Mouse (Mus musculus) lung, adult 2 months (tissue): ENCODE measurements at regions not wholly inside any gene's neighbourhood (a gene's known extent, or its start where the extent isn't known, plus 50 kb on each side); places are given as distances from the start of the nearest gene placed in this dataset.

Experiments
- CTCF ChIP-seq: fragments of 200-500 bp; IDR thresholded peaks from 2 replicates; pipeline ENCODE4 v1.5.1; 2011; ENCODE audit warnings: mild to moderate bottlenecking, low read length, control low read depth; ENCODE audit not compliant: insufficient read depth
- POLR2A ChIP-seq: fragments of 200-500 bp; IDR thresholded peaks from 2 replicates; pipeline ENCODE4 v1.6.1; 2011; ENCODE audit warnings: low read depth, mild to moderate bottlenecking, control low read depth, low read length, borderline replicate concordance; ENCODE audit errors: extremely low read depth

GRCm38 (mm10) chr14:106760150-106760549 lies 654.2 kb downstream of the Trim52 start:
- TF ChIP-seq POLR2A (no peak), CTCF (no peak)
